Mouse (Mus musculus): ENCODE measurements at regions not wholly inside any gene's neighbourhood (a gene's known extent, or its start where the extent isn't known, plus 50 kb on each side); places are given as distances from the start of the nearest gene placed in this dataset.

GRCm38 (mm10) chr11:66605998-66606397, 80.2 kb upstream of the Shisa6 start:
- no peak for DNase-seq (ENCODE audit: low read depth, low spot score)

DNA sequence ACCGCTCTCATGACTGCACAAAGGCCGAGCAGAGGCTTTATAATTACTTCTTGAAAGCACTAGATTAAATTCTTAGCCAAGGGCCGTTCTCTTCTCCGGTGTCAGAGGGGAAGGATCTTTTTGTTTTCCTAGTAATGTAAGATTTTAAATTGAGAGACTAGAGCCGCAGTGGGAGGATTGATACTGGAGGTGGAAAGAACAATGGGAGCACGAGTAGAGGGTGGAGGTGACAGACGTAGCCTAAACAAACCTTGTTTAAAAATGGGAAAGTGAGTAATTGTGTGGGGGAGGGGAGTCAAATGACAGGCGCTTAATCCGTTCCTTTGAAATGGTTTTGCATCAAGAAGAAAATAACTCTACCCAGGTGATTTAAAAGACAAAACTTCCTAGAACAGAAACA, 80.9 kb upstream of the Shisa6 start:
- DNase-seq (ENCODE audit: low read depth, low spot score), result no peak

GRCm38 (mm10) chr11:66609733-66610132, 84.0 kb upstream of the Shisa6 start:
- no peak for DNase-seq (ENCODE audit: low read depth, low spot score)

GRCm38 (mm10) chr11:66613150-66613549, 87.4 kb upstream of the Shisa6 start:
- DNase-seq (ENCODE audit: low read depth, low spot score), result peak; percentile 21

- DNase-seq (ENCODE audit: low read depth, low spot score), result no peak
Observed at GRCm38 (mm10) chr11:66625491-66625890, 99.7 kb upstream of the Shisa6 start.

DNA sequence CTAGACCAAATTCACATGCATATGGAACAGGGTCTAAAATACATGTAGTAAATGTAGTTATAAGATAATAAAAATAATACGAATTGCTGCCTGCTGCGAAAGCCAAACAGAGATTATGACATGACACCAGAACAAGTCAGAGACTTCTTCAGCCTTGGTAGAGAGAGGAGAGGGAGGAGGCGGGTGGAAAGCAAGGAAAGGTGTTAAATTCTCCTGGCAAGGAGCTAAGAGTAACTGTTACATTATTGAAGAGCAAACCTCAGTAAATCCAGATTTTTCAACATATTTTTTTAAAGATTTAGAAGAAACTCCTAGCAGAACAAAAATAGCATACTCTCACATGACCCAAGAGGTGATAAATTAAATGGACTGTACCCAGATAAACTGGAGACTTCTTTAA, 131.0 kb upstream of the Shisa6 start:
- no peak for DNase-seq (ENCODE audit: low read depth, low spot score)

DNA sequence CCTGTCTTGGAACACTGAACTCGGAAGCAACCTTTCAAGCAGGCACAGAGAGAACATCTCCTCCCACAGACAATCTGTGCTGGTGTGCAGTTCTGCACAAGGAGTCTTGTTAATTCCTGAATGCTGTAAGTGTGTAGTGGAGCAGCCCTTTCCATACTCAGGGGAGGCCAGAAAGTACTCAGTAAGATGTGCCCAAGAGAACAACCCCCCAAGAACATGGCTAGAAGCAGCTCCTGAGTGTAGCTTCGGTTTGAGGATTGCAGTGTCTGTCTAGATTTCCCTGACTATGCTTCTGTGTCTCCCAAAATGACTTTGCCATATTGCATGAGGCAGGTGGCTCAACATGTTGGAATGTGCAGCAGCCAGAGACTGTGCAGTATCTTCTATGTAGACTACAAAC, 148.8 kb upstream of the Shisa6 start:
- DNase-seq (ENCODE audit: low read depth, low spot score), result no peak

- DNase-seq (ENCODE audit: low read depth, low spot score), result no peak
Observed at GRCm38 (mm10) chr11:66680057-66680621, 154.4 kb upstream of the Shisa6 start.

DNA sequence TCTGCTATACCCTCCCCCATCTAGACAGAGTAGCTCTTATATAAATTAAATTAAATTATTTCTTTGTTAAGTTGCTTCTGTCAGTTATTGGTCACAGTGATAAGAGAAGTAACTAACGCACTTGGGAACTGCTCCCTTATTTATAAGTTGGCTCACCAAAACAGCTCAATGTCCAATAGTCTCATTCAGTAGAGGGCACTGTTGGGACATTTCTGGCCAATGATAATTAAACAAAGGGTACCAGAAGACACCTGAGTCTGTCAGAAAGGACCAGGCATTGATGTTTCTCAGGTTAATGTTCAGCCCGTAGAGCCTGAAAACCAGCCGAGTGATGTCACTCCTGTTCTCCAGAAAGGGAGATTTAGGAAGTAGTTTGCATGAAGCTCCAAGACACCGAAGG, 156.1 kb upstream of the Shisa6 start:
- no peak for DNase-seq (ENCODE audit: low read depth, low spot score)

DNA sequence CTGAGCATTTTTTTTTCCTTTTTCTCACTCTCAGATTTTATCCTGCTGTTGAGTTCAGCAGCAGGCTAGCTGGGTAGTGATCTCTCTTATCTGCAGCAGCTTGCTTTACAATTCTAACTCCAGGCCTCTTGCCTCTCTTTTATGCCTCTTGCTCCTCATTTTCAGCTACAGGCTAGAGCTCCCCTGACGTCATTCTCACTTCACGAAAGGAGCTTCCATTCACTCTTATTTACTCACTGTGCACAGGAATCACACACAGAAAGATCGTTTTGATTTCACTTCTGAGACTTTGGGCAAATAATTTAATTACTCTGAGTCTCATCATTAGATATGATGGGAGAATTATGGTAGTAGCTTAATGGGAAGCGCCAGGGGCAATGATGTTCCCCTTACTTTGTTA, 158.4 kb upstream of the Shisa6 start:
- DNase-seq (ENCODE audit: low read depth, low spot score), result no peak

DNA sequence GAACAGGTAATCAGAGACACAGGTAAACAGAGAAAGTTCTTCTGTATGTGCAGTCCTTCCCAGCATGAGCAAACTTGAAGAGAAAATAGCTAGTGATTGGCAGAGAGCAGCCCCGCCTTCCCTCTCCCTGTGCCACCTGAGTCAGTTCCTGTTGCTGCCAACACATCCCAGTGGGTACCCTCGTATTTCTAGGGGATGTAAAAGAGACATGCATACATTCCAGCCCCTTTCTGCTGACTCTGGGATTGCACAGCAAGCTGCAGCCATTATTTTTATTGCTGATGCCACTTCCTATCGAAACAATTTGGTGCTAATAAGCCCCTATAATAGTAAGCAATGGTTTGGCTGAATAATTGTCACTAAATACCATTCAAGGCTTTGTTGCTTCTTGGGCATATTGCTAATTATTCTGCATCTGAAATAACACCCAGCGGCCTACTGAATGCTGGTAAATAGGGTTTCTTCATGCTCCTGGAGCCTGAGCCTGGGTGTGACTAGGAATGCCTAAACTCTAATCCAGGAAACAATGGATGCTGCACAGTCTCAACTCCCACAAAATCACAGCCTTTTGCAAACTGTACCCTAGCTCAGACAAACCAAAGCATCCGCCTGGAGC, 169.0 kb upstream of the Shisa6 start:
- DNase-seq (ENCODE audit: low read depth, low spot score), result no peak

GRCm38 (mm10) chr11:66696791-66697190, 171.0 kb upstream of the Shisa6 start:
- DNase-seq (ENCODE audit: low read depth, low spot score), result no peak

DNA sequence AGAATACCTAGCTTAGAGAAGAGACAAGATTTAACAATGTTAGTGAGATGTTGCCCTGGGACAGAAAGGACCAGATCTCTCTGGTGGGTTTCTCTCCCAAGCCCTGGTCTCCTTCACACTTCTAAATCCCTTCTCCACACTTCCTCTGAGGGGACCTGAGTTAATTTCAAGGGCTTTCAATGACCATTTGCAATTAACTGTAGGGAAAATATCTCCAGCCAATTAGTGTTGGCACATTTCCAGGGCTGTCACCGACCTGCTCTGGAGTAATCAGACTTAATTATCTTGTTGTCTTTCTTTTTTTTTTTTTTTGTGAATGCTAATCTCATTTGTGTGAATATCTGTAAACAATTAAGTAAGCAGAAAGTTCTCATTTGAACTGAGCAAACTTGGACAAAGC, 166.3 kb upstream of the Pirt start:
- peak; percentile 9 for DNase-seq (ENCODE audit: low read depth, low spot score)

- DNase-seq (ENCODE audit: low read depth, low spot score), result no peak
Observed at GRCm38 (mm10) chr11:66789997-66790396, 121.8 kb upstream of the Pirt start.

- DNase-seq (ENCODE audit: low read depth, low spot score), result no peak
Observed at GRCm38 (mm10) chr11:66806887-66807286, 104.9 kb upstream of the Pirt start.

DNA sequence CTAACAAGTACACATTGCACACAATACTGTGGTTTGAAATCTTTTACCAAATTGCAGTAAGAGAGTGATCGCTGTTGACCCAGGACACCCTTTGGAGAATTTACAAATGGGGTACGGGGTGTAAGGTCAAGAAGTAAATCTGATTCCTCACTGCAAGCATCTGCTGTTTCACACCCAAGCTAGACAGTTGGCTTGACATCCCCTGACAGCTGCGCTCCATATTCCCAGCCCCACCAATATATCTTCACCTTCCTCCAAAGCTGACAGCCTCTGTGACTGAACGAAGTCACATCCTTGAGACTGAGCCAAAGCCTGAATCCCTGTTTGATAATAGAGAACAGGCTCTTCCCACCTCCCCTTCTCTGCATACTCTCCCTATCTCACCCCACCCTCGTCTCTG, 98.5 kb upstream of the Pirt start:
- no peak for DNase-seq (ENCODE audit: low read depth, low spot score)

DNA sequence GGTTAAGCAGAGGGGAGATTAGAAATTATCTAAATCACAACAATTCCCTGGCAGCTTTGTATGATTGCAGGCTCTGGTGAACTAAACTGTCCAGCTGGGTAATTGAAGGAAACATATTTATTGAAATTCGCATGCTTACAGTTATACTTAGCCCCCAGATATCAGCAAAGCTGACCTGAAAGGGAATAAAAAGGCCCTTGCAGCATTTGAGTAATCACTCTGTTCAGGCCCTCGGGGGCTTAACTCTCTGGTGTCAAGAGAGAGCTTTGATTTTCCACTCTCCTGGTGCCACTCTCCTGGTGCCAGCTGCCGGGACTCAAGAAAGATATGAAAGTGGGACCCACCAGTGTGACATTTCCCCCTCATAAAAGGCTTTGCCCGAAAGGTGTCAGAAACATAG, 98.0 kb upstream of the Pirt start:
- no peak for DNase-seq (ENCODE audit: low read depth, low spot score)

DNA sequence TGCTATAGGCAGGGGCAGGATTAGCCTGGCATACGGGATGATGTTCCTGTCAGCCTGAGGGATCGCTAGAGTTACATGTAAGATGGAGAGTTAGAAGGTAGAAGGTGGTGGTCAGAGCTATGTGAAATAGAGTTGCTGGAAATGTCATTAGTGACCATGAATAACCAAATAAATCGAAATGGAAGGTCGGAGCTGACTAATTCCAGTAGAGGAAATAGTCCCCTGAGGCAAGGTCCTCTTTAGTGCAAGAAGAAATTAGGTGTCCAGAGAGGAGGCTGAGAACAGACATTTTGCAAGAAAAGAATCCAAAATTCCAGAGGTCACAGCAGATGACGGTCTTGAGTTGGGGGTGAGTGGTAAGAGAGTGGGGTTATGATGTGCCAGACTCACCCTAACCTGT, 75.9 kb upstream of the Pirt start:
- DNase-seq (ENCODE audit: low read depth, low spot score), result no peak

GRCm38 (mm10) chr11:66836633-66837380, 75.0 kb upstream of the Pirt start:
- no peak for DNase-seq (ENCODE audit: low read depth, low spot score)

DNA sequence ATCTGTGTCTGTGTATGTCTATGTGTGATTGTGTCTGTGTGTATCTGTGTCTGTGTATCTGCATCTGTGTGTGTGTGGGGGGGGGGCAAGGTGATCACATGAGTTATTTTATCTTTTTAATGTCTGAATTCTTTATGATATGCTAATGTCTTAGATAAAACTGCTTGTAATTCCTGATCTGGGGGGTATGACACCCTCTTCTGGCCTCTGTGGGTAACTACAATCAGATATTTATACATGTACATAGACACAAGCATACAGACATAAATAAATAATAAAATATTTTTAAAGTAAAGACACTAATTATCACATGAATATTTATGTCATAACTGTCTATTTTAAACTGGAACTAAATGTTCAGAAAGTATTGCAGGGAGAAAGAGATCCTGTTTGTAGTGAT, 66.5 kb upstream of the Pirt start:
- no peak for DNase-seq (ENCODE audit: low read depth, low spot score)

DNA sequence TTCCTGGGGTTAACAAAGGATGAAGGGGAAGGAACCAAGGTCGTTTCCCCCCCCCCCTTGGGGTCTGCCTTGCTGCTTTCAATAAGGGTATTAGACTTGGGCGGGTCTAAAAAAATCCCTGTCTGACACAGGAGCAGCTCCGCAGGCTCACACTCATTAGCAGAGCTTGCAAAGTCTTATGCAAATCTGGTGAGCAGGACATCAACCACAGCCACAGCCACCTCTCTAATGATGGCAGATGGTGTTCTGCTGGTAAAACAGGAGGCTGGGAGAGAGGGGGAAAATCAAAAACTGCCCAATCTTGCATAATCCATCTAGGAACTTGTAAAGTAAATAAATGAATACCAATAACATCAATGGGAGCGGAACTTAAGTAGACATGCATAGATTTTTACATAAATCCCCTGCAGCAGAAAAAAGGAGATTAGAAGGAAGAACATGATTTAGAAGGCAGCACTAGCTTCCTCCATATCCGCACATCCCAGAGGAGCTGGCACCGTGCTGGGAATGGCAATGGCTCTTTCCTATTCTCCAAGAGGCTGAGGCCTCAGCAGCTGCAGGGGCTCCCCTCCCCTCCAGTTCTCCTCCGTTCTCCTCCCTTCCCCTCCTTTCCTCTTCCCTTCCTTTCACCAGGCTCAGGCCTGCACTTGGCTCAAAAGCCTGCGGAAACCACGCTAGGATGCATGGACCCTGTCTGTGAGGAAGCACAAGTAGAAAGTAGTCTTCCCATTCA, 65.6 kb upstream of the Pirt start:
- no peak for DNase-seq (ENCODE audit: low read depth, low spot score)

All from retina, postnatal 7 days (tissue).